Mouse (Mus musculus): ENCODE results near the gene Gp9.

GRCm38 (mm10) chr6:87806028-87806427 lies 28.2 kb downstream of the Gp9 start:
- no peak for TF ChIP-seq POLR2A (IDR thresholded peaks at IDR 0.05; ENCODE audit: low read depth, low read length)
- no peak for TF ChIP-seq CTCF (conservative IDR thresholded peaks at IDR 0.05; ENCODE audit: insufficient read depth, insufficient read length, low read depth, low read length)

Data from kidney, adult 2 months (tissue).